Mouse (Mus musculus): Measurements from ENCODE around the gene Serpinb11.

DNA sequence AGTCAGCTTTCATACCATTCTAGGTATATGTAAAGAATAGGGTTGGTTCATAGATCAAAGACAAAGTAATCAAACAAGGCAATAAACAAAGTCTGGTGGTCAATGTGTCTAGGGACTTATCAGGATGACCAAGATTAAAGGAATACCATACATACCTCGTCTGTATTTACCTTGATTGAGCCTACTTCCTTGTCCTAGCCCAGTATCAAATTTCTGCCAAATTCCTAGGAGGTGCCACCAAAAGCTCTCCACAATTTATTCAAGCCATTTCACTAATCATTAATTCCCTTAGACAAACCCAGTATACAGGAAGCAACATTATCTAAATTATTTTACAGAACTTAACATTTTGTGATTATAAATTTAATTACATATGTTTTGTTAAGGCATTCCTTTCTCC is 53.7 kb downstream of the Serpinb11 start:
- TF ChIP-seq CTCF (IDR thresholded peaks at IDR 0.05; ENCODE audit: borderline replicate concordance, insufficient read depth, low read depth, low read length) = no peak
- TF ChIP-seq POLR2A (IDR thresholded peaks at IDR 0.05; ENCODE audit: borderline replicate concordance, insufficient read depth, low read length) = no peak
